Mouse (Mus musculus): ENCODE data around the gene Cers5. TPM values are rescaled to one million over a fixed set of nuclear protein-coding genes. Genes with fewer than 3 reads are reported as not detected.

Cers5 gene
- polyA plus RNA-seq, 1 experiment from 2014 or later: 73.3 TPM

GRCm38 (mm10) chr15:99723120-99723514 lies 49.6 kb downstream of the Cers5 start:
- peak overlapping the region; percentile 39 for H3K9ac ChIP-seq (ENCODE audit: low read length)
- 0 out of 2 replicates have a peak overlapping the region, but pooled peaks have one; percentile 9 for H3K4me2 ChIP-seq (ENCODE audit: low read depth, low read length)
- no peaks in the 10 kb centered on the region for H3K27me3 ChIP-seq (ENCODE audit: control insufficient read depth, insufficient read depth, low read depth, low read length)
- H3K27ac ChIP-seq (ENCODE audit: low read length): peak overlapping the region; percentile 89
- no peak for ATAC-seq (ENCODE audit: low read depth)
- peaks cover 27% of the 10 kb centered on the region for H3K4me1 ChIP-seq (replicated peaks; ENCODE audit: control insufficient read depth, insufficient read depth, low read length)
- peaks cover 7% of the 10 kb centered on the region for H3K36me3 ChIP-seq (ENCODE audit: control insufficient read depth, insufficient read depth, low read length)
- no peaks in the 10 kb centered on the region for H3K9me3 ChIP-seq (ENCODE audit: control insufficient read depth, low read length)
- 58% methylated on average over 10 of the region's 10 CpGs for WGBS
- no peak overlapping the region for H3K4me3 ChIP-seq (ENCODE audit: low read length)

- no peak for ATAC-seq (ENCODE audit: low read depth)
- Histone ChIP-seq H3K27me3 (ENCODE audit: control insufficient read depth, insufficient read depth, low read depth, low read length) (no peaks in the 10 kb centered on the region), H3K9ac (ENCODE audit: low read length) (no peak overlapping the region), H3K9me3 (ENCODE audit: control insufficient read depth, low read length) (no peaks in the 10 kb centered on the region), H3K27ac (ENCODE audit: low read length) (no peak overlapping the region), H3K4me2 (ENCODE audit: low read depth, low read length) (no peak overlapping the region), H3K4me1 (replicated peaks; ENCODE audit: control insufficient read depth, insufficient read depth, low read length) (peaks cover 31% of the 10 kb centered on the region), H3K4me3 (ENCODE audit: low read length) (no peak overlapping the region), H3K36me3 (ENCODE audit: control insufficient read depth, insufficient read depth, low read length) (no peaks in the 10 kb centered on the region)
- WGBS: 63% methylated on average over 25 of the region's 25 CpGs
Observed at GRCm38 (mm10) chr15:99721921-99722743, 50.6 kb downstream of the Cers5 start.

- Histone ChIP-seq H3K4me3 (ENCODE audit: low read length) (no peak overlapping the region), H3K36me3 (ENCODE audit: control insufficient read depth, insufficient read depth, low read length) (no peaks in the 10 kb centered on the region; the same call in 1 of the 2 replicates), H3K27me3 (ENCODE audit: control insufficient read depth, insufficient read depth, low read depth, low read length) (no peaks in the 10 kb centered on the region), H3K9ac (ENCODE audit: low read length) (no peak overlapping the region), H3K27ac (ENCODE audit: low read length) (no peak overlapping the region), H3K9me3 (ENCODE audit: control insufficient read depth, low read length) (no peaks in the 10 kb centered on the region), H3K4me1 (replicated peaks; ENCODE audit: control insufficient read depth, insufficient read depth, low read length) (peaks cover 25% of the 10 kb centered on the region), H3K4me2 (ENCODE audit: low read depth, low read length) (no peak overlapping the region)
- no peak for ATAC-seq (ENCODE audit: low read depth)
- 69% methylated on average over 8 of the region's 8 CpGs for WGBS
Observed at GRCm38 (mm10) chr15:99719865-99720264, 52.8 kb downstream of the Cers5 start.

GRCm38 (mm10) chr15:99718461-99719021 lies 54.1 kb downstream of the Cers5 start:
- no peak overlapping the region for H3K4me2 ChIP-seq (ENCODE audit: low read depth, low read length)
- no peak overlapping the region for H3K4me3 ChIP-seq (ENCODE audit: low read length)
- peaks cover 7% of the 10 kb centered on the region; the same call in 1 of the 2 replicates for H3K36me3 ChIP-seq (ENCODE audit: control insufficient read depth, insufficient read depth, low read length)

GRCm38 (mm10) chr15:99717386-99718334 lies 55.0 kb downstream of the Cers5 start, which contains the start of gene Gpd1:
Gene Gpd1, plus strand, starts transcription at chr15:99717515.
- Histone ChIP-seq H3K4me2 (ENCODE audit: low read depth, low read length) (peak within 1 kb of the TSS; percentile 36; the same call in 1 of the 2 replicates), H3K4me1 (replicated peaks; ENCODE audit: control insufficient read depth, insufficient read depth, low read length) (peaks cover 5% of the 10 kb centered on the region; the same call in 1 of the 2 replicates), H3K27me3 (ENCODE audit: control insufficient read depth, insufficient read depth, low read depth, low read length) (no peaks in the 10 kb centered on the region), H3K9me3 (ENCODE audit: control insufficient read depth, low read length) (no peaks in the 10 kb centered on the region), H3K4me3 (ENCODE audit: low read length) (0 out of 2 replicates have a peak within 1 kb of the TSS, but pooled peaks have one; percentile 7), H3K27ac (ENCODE audit: low read length) (peak within 1 kb of the TSS; percentile 28), H3K9ac (ENCODE audit: low read length) (peak within 1 kb of the TSS; percentile 33), H3K36me3 (ENCODE audit: control insufficient read depth, insufficient read depth, low read length) (peaks cover 12% of the 10 kb centered on the region)
- ATAC-seq (ENCODE audit: low read depth): peak; percentile 41
- 49% methylated on average over 26 of the region's 26 CpGs for WGBS

More at GRCm38 (mm10) chr15:99718461-99719021, 54.1 kb downstream of the Cers5 start:
- H3K9ac ChIP-seq (ENCODE audit: low read length): no peak overlapping the region
- no peak overlapping the region for H3K27ac ChIP-seq (ENCODE audit: low read length)
- no peaks in the 10 kb centered on the region for H3K27me3 ChIP-seq (ENCODE audit: control insufficient read depth, insufficient read depth, low read depth, low read length)
- no peaks in the 10 kb centered on the region for H3K9me3 ChIP-seq (ENCODE audit: control insufficient read depth, low read length)
- no peak for ATAC-seq (ENCODE audit: low read depth)
- H3K4me1 ChIP-seq (replicated peaks; ENCODE audit: control insufficient read depth, insufficient read depth, low read length): peaks cover 12% of the 10 kb centered on the region
- WGBS: 78% methylated on average over 9 of the region's 9 CpGs

- H3K4me2 ChIP-seq (ENCODE audit: low read depth, low read length): no peak overlapping the region
- H3K4me1 ChIP-seq (replicated peaks; ENCODE audit: control insufficient read depth, insufficient read depth, low read length): peaks cover 5% of the 10 kb centered on the region; the same call in 1 of the 2 replicates
- 80% methylated on average over 12 of the region's 12 CpGs for WGBS
- ATAC-seq (ENCODE audit: low read depth): no peak
- no peaks in the 10 kb centered on the region for H3K9me3 ChIP-seq (ENCODE audit: control insufficient read depth, low read length)
- H3K27me3 ChIP-seq (ENCODE audit: control insufficient read depth, insufficient read depth, low read depth, low read length): no peaks in the 10 kb centered on the region
- H3K27ac ChIP-seq (ENCODE audit: low read length): no peak overlapping the region
- H3K9ac ChIP-seq (ENCODE audit: low read length): no peak overlapping the region
- H3K36me3 ChIP-seq (ENCODE audit: control insufficient read depth, insufficient read depth, low read length): peaks cover 21% of the 10 kb centered on the region
- no peak overlapping the region for H3K4me3 ChIP-seq (ENCODE audit: low read length)
Observed at GRCm38 (mm10) chr15:99716814-99717213, 55.9 kb downstream of the Cers5 start.

GRCm38 (mm10) chr15:99715982-99716746 lies 56.5 kb downstream of the Cers5 start:
- WGBS: 62% methylated on average over 11 of the region's 11 CpGs
- H3K4me2 ChIP-seq (ENCODE audit: low read depth, low read length): no peak overlapping the region
- ATAC-seq (ENCODE audit: low read depth): no peak
- peaks cover 5% of the 10 kb centered on the region; the same call in 1 of the 2 replicates for H3K4me1 ChIP-seq (replicated peaks; ENCODE audit: control insufficient read depth, insufficient read depth, low read length)
- H3K4me3 ChIP-seq (ENCODE audit: low read length): no peak overlapping the region
- H3K9me3 ChIP-seq (ENCODE audit: control insufficient read depth, low read length): no peaks in the 10 kb centered on the region
- H3K9ac ChIP-seq (ENCODE audit: low read length): no peak overlapping the region
- peaks cover 24% of the 10 kb centered on the region for H3K36me3 ChIP-seq (ENCODE audit: control insufficient read depth, insufficient read depth, low read length)
- no peak overlapping the region for H3K27ac ChIP-seq (ENCODE audit: low read length)
- no peaks in the 10 kb centered on the region for H3K27me3 ChIP-seq (ENCODE audit: control insufficient read depth, insufficient read depth, low read depth, low read length)

- H3K36me3 ChIP-seq (ENCODE audit: control insufficient read depth, insufficient read depth, low read length): peaks cover 31% of the 10 kb centered on the region
- 80% methylated on average over 13 of the region's 13 CpGs for WGBS
- no peak overlapping the region for H3K27ac ChIP-seq (ENCODE audit: low read length)
Observed at GRCm38 (mm10) chr15:99715361-99715865, 57.3 kb downstream of the Cers5 start.

More at GRCm38 (mm10) chr15:99715361-99715865, 57.3 kb downstream of the Cers5 start:
- no peaks in the 10 kb centered on the region for H3K9me3 ChIP-seq (ENCODE audit: control insufficient read depth, low read length)
- no peak overlapping the region for H3K4me3 ChIP-seq (ENCODE audit: low read length)
- H3K4me1 ChIP-seq (replicated peaks; ENCODE audit: control insufficient read depth, insufficient read depth, low read length): peaks cover 5% of the 10 kb centered on the region; the same call in 1 of the 2 replicates
- no peaks in the 10 kb centered on the region for H3K27me3 ChIP-seq (ENCODE audit: control insufficient read depth, insufficient read depth, low read depth, low read length)
- no peak overlapping the region for H3K4me2 ChIP-seq (ENCODE audit: low read depth, low read length)
- no peak overlapping the region for H3K9ac ChIP-seq (ENCODE audit: low read length)
- ATAC-seq (ENCODE audit: low read depth): no peak
